Mouse (Mus musculus) adrenal gland, postnatal 14 days (tissue): ENCODE results near the gene Mfsd2b. TPM values are rescaled to one million over a fixed set of nuclear protein-coding genes. Genes with fewer than 3 reads are reported as not detected.

Experiments used
- total RNA-seq: library from RNA; stranded (reverse); gene quantifications from 2 replicates; pipeline ENCODE4 v1.2.3, GENCODE M21; 2021

The Mfsd2b gene
- total RNA-seq, 1 experiment from 2014 or later, result 3.3 TPM

Other genes with a start within 250 kb of the Mfsd2b start
- 0.30 and 0.86 TPM in 2 replicates for gene Fam228a, start 135.9 kb downstream of the Mfsd2b start, total RNA-seq
- gene Pfn4, start 105.3 kb downstream of the Mfsd2b start, total RNA-seq, result 2.0 and 3.8 TPM in 2 replicates
- 7.9 and 10.2 TPM in 2 replicates for gene Fam228b, start 105.1 kb downstream of the Mfsd2b start, total RNA-seq
- 106 and 114 TPM in 2 replicates for gene Sf3b6, start 56.8 kb downstream of the Mfsd2b start, total RNA-seq
- 8.9 and 17.7 TPM in 2 replicates for gene Fkbp1b, start 32.8 kb downstream of the Mfsd2b start, total RNA-seq
- 9.9 and 10.0 TPM in 2 replicates for gene Wdcp, start 31.1 kb downstream of the Mfsd2b start, total RNA-seq
- gene Ubxn2a, start 33.3 kb upstream of the Mfsd2b start, total RNA-seq, result 37.4 and 39.4 TPM in 2 replicates
- gene Atad2b, start 43.0 kb upstream of the Mfsd2b start, total RNA-seq, result 30.6 and 34.9 TPM in 2 replicates